Mouse (Mus musculus): ENCODE data around the gene Zfp986. TPM values are rescaled to one million over a fixed set of nuclear protein-coding genes. Genes with fewer than 3 reads are reported as not detected.
A peak's percentile ranks its signal among the peaks of the same experiment; 100 is the strongest.
"Not testable (repeated sequence)": the region's sequence is repeated elsewhere in the genome, so short reads cannot be mapped to it uniquely, and the experiment has no call there.

The Zfp986 gene
- total RNA-seq (2021) = not detected
- long read RNA-seq, experiment 1 = 0 reads
- long read RNA-seq, experiment 2 = 0 reads

GRCm38 (mm10) chr4:145868494-145868893, at the start of gene Zfp986:
Gene Zfp986 (plus strand): TSS chr4:145868794.
- DNase-seq; intact Hi-C loops (cut with DNase I; ENCODE audit: low total_unique reads): not testable (repeated sequence)

- DNase-seq; intact Hi-C loops (cut with DNase I; ENCODE audit: low total_unique reads): not testable (repeated sequence)
Measured at GRCm38 (mm10) chr4:145819946-145820345, 48.6 kb upstream of the Zfp986 start.

- intact Hi-C loops (cut with DNase I; ENCODE audit: low total_unique reads); DNase-seq: not testable (repeated sequence)
Measured at GRCm38 (mm10) chr4:145825606-145826005, 43.0 kb upstream of the Zfp986 start.

- DNase-seq; intact Hi-C loops (cut with DNase I; ENCODE audit: low total_unique reads): not testable (repeated sequence)
Measured at GRCm38 (mm10) chr4:145831328-145832062, 37.1 kb upstream of the Zfp986 start.

GRCm38 (mm10) chr4:145836300-145836862, 32.2 kb upstream of the Zfp986 start:
- intact Hi-C loops (cut with DNase I; ENCODE audit: low total_unique reads) = not testable (repeated sequence)
- DNase-seq = peak; percentile 1

- DNase-seq = peak; percentile 9
- intact Hi-C loops (cut with DNase I; ENCODE audit: low total_unique reads) = not testable (repeated sequence)
Measured at GRCm38 (mm10) chr4:145836863-145837440, 31.6 kb upstream of the Zfp986 start.

- intact Hi-C loops (cut with DNase I; ENCODE audit: low total_unique reads); DNase-seq: not testable (repeated sequence)
Measured at GRCm38 (mm10) chr4:145846793-145847192, 21.8 kb upstream of the Zfp986 start.

- DNase-seq; intact Hi-C loops (cut with DNase I; ENCODE audit: low total_unique reads): not testable (repeated sequence)
Measured at GRCm38 (mm10) chr4:145848183-145848890, 20.3 kb upstream of the Zfp986 start.

GRCm38 (mm10) chr4:145848891-145849214, 19.7 kb upstream of the Zfp986 start:
- DNase-seq; intact Hi-C loops (cut with DNase I; ENCODE audit: low total_unique reads): not testable (repeated sequence)

- DNase-seq; intact Hi-C loops (cut with DNase I; ENCODE audit: low total_unique reads): not testable (repeated sequence)
Measured at GRCm38 (mm10) chr4:145851421-145851820, 17.2 kb upstream of the Zfp986 start.

- intact Hi-C loops (cut with DNase I; ENCODE audit: low total_unique reads) = not testable (repeated sequence)
- peak; percentile 3 for DNase-seq
Measured at GRCm38 (mm10) chr4:145863872-145864271, 4.7 kb upstream of the Zfp986 start.

Other genes starting within 250 kb of the Zfp986 start
- under 1 TPM; 0.16 to 0.18 TPM for gene Zfp980, start 198.1 kb upstream of the Zfp986 start, total RNA-seq (2021)
- gene Zfp987, start 228.5 kb downstream of the Zfp986 start, total RNA-seq (2021) = not detected